Mouse (Mus musculus) hindbrain, embryonic 15.5 days (tissue): ENCODE results near the gene Rap1a. TPM values are rescaled to one million over a fixed set of nuclear protein-coding genes. Genes with fewer than 3 reads are reported as not detected.

Experiments used
- ATAC-seq: fragments of 200-750 bp; cut with Nextera tagmentation; 2 replicates; pipeline ENCODE4 v1.8.0; 2017; ENCODE audit warnings: low read depth, moderate number of reproducible peaks, moderate TSS enrichment; ENCODE audit not compliant: low FRiP score
- H3K27ac ChIP-seq: fragments of 300-500 bp; sonication (generic); replicated peaks from 2 replicates; pipeline ENCODE4 v1.5.1; 2015; ENCODE audit warnings: mild to moderate bottlenecking, inconsistent platforms
- H3K27me3 ChIP-seq: fragments of 300-500 bp; sonication (generic); 2 replicates; pipeline ENCODE4 v1.6.1; 2015; ENCODE audit warnings: control low read depth, inconsistent platforms
- H3K36me3 ChIP-seq: fragments of 300-500 bp; sonication (generic); 2 replicates; pipeline ENCODE4 v1.6.1; 2015; ENCODE audit warnings: control low read depth, inconsistent platforms
- H3K4me1 ChIP-seq: fragments of 300-500 bp; sonication (generic); replicated peaks from 2 replicates; pipeline ENCODE4 v1.6.1; 2015; ENCODE audit warnings: control low read depth, inconsistent platforms
- H3K4me2 ChIP-seq: fragments of 300-500 bp; sonication (generic); 2 replicates; pipeline ENCODE4 v1.6.1; 2015; ENCODE audit warnings: moderate library complexity, mild to moderate bottlenecking, inconsistent platforms
- H3K4me3 ChIP-seq: fragments of 300-500 bp; sonication (generic); 2 replicates; pipeline ENCODE4 v1.5.1; 2015; ENCODE audit warnings: mild to moderate bottlenecking, inconsistent platforms
- H3K9ac ChIP-seq: fragments of 300-500 bp; sonication (generic); 2 replicates; pipeline ENCODE4 v1.6.1; 2015; ENCODE audit warnings: inconsistent platforms
- H3K9me3 ChIP-seq: fragments of 300-500 bp; sonication (generic); 2 replicates; pipeline ENCODE4 v1.6.1; 2016; ENCODE audit warnings: control low read depth, inconsistent platforms
- WGBS: fragments of 180-500 bp; shearing (Covaris S2); methylation state at CpG from one replicate; pipeline ENCODE4 v1.1.7; 2015; 5-methylcytosine and 5-hydroxymethylcytosine counted together
- polyA plus RNA-seq: library from polyadenylated mRNA; unstranded; fragments of >200 nt; fragmentation: Nextera tagmentation; extraction: Ambion mirVana; gene quantifications from 2 replicates; pipeline ENCODE4 v1.2.1, GENCODE M21; 2015

Gene Rap1a
- polyA plus RNA-seq, 1 experiment from 2014 or later = 81.3 TPM

DNA sequence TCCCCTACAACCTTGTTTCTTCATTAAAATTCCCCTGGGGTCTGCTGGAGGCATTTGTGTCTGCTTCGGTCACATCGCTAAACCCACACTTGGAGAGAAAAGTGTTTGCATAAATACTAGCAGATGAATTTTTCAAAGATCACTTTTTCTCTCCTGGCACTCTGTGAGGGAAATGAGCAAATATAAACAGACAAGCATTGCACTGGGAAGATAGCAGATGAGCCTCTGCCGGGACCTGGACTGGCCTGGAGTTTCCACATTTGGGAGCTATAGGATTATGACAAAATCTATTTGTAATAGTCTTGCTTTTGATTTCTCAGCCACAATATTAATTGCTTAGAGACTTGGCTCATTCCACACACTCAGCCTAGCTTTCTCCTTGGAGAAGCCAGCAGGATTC lies 19.1 kb upstream of the Rap1a start:
- H3K36me3 ChIP-seq = no peaks in the 10 kb centered on the region
- H3K4me1 ChIP-seq = no peaks in the 10 kb centered on the region
- no peaks in the 10 kb centered on the region for H3K9me3 ChIP-seq
- no peak overlapping the region for H3K4me3 ChIP-seq
- H3K9ac ChIP-seq = no peak overlapping the region
- no peak overlapping the region for H3K27ac ChIP-seq
- no peak overlapping the region for H3K4me2 ChIP-seq
- 77% methylated on average over 3 of the region's 3 CpGs for WGBS
- no peaks in the 10 kb centered on the region for H3K27me3 ChIP-seq
- ATAC-seq = no peak

DNA sequence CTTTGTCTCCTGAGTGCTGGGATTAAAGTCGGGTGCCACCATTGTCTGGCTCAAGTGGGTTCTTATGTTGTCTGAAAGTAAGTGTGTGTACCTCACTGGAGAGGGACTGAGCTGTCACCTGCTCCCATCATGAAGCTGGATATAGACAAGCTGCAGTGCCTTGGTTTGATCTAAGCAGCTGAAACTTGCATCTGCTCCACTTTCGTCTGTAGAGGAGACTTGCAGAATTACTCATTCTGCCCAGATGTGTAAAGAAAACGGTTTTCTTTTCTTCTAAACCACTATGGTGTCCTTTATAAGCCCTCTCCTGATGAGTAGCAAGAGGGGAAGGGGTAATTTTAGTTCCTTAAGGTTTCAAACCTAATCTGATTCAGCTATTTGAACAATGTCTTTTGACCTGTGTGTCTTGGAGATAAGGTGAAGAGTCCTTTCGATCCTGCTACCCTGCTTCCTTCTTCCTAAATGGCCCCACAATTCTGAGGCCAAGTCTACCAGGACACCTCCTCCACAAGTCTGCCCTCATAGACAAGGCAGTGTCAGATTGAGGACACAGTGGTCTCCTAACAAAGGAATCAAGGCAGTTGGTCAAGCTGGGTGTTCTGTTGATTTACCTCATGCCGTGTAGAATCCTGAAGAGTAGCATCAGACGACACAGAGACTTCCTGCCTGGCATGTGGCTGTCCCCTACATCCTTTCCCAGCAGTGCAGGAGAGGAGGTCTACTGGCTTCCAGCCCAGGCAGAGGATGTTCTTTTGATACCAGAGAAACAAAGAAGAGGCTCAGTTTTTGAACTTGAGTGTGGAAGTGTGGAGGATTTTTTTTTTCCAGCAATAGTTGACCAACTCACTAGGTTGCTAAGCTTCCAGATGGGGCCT lies 17.2 kb upstream of the Rap1a start:
- Histone ChIP-seq H3K27me3 (no peaks in the 10 kb centered on the region), H3K36me3 (no peaks in the 10 kb centered on the region), H3K27ac (no peak overlapping the region), H3K9me3 (no peaks in the 10 kb centered on the region), H3K4me1 (no peaks in the 10 kb centered on the region), H3K9ac (no peak overlapping the region), H3K4me2 (no peak overlapping the region), H3K4me3 (no peak overlapping the region)
- WGBS = 72% methylated on average over 6 of the region's 6 CpGs
- no peak for ATAC-seq

DNA sequence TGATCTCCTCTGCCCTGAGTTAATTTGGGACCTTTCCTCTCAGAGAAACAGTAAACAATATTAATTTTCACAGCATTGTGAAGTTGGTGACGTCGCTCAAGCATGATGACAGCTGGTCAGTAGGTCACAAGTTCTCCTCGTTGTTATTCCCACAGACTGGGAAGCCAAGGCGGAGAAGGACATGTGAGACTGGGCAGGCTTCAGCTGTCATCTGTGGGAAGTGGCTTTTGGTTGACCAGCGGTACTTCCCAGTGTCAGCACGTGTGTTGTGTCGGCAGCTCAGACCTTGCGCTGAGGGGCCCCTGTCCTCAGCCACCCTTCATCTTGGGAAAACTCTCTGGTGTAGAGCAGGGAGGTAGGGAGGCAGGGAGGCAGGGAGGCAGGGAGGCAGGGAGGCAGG lies 15.0 kb upstream of the Rap1a start:
- Histone ChIP-seq H3K36me3 (no peaks in the 10 kb centered on the region), H3K9ac (no peak overlapping the region), H3K4me2 (no peak overlapping the region), H3K4me3 (no peak overlapping the region), H3K27ac (no peak overlapping the region), H3K9me3 (no peaks in the 10 kb centered on the region), H3K27me3 (no peaks in the 10 kb centered on the region), H3K4me1 (no peaks in the 10 kb centered on the region)
- ATAC-seq = no peak
- 80% methylated on average over 8 of the region's 8 CpGs for WGBS

DNA sequence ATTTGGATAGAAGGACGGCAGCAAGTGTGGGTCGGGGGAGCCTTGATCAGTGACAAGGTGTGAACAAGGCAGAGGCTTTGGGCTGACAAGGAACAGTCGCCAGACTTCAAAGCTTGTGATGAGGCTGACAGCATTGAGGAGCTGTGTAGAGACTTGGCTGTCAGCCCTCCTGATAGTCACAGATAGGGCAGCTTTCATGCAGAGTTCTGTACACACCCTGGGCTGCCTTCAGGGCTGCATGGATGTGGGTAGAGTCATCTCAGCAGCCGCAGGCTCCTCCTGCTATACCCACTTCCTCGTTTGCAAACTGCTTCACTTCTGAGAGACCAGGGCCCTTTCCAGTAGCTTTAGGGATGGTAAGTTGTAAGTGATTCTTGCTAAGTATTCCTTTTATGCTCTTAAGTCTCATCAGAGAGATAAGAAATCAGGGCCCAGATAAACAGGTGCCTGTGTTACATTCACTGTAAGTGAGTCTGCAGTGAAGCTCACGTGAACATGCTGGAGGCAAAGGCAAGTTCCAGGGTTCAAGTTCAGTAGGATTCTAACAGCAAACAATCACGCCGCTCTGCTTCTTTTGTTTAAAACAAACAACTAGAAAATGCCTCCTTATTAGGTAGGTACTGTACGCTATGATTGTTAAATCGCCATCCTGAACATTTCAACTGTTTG lies 14.2 kb upstream of the Rap1a start:
- no peak overlapping the region for H3K4me3 ChIP-seq
- H3K9me3 ChIP-seq = no peaks in the 10 kb centered on the region
- no peak overlapping the region for H3K4me2 ChIP-seq
- H3K36me3 ChIP-seq = no peaks in the 10 kb centered on the region
- H3K27ac ChIP-seq = no peak overlapping the region
- ATAC-seq = no peak
- WGBS = 87% methylated on average over 10 of the region's 10 CpGs
- no peaks in the 10 kb centered on the region for H3K27me3 ChIP-seq
- H3K4me1 ChIP-seq = no peaks in the 10 kb centered on the region
- H3K9ac ChIP-seq = no peak overlapping the region

- Histone ChIP-seq H3K36me3 (no peaks in the 10 kb centered on the region), H3K9me3 (no peaks in the 10 kb centered on the region), H3K4me2 (no peak overlapping the region), H3K27ac (no peak overlapping the region), H3K4me1 (no peaks in the 10 kb centered on the region), H3K4me3 (no peak overlapping the region), H3K9ac (no peak overlapping the region), H3K27me3 (no peaks in the 10 kb centered on the region)
- 92% methylated on average over 2 of the region's 2 CpGs for WGBS
- ATAC-seq = no peak
Measured at GRCm38 (mm10) chr3:105811146-105811545, 10.0 kb upstream of the Rap1a start.

GRCm38 (mm10) chr3:105808179-105809037 lies 7.3 kb upstream of the Rap1a start:
- WGBS = 82% methylated on average over 14 of the region's 14 CpGs
- no peak overlapping the region for H3K4me2 ChIP-seq
- no peak overlapping the region for H3K4me3 ChIP-seq
- H3K27ac ChIP-seq = no peak overlapping the region
- no peaks in the 10 kb centered on the region for H3K4me1 ChIP-seq
- H3K36me3 ChIP-seq = no peaks in the 10 kb centered on the region
- ATAC-seq = 0 out of 2 replicates have a peak, but pooled peaks have one; percentile 54
- no peaks in the 10 kb centered on the region for H3K9me3 ChIP-seq
- H3K9ac ChIP-seq = no peak overlapping the region
- H3K27me3 ChIP-seq = no peaks in the 10 kb centered on the region

DNA sequence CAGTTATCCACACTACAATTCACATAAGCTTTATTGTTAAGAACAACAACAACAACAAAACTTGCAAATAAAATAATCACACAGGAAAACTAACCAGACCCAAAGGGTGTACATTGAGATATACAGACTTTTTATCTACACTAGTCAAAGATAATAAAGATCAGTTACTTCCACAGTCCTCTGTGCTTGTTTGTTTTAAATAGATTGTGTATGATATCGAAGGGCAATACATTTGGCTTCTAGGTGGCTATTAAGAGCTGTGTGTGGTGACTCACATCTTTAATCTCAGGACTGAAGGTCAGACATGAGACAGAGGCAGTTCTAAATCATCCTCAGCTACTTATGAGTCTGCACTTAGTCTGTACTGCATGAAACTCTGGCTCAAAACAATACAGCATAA lies 6.5 kb upstream of the Rap1a start:
- Histone ChIP-seq H3K36me3 (no peaks in the 10 kb centered on the region), H3K27ac (no peak overlapping the region), H3K4me3 (no peak overlapping the region), H3K4me1 (no peaks in the 10 kb centered on the region), H3K27me3 (no peaks in the 10 kb centered on the region), H3K4me2 (no peak overlapping the region), H3K9ac (no peak overlapping the region), H3K9me3 (no peaks in the 10 kb centered on the region)
- no peak for ATAC-seq
- WGBS = 85% methylated on average over 1 of the region's 1 CpGs

- no peak overlapping the region for H3K27ac ChIP-seq
- no peaks in the 10 kb centered on the region for H3K27me3 ChIP-seq
- no peaks in the 10 kb centered on the region for H3K9me3 ChIP-seq
- no peaks in the 10 kb centered on the region for H3K36me3 ChIP-seq
- peaks cover under 1% of the 10 kb centered on the region; the same call in 1 of the 2 replicates for H3K4me1 ChIP-seq
- no peak for ATAC-seq
- 59% methylated on average over 11 of the region's 11 CpGs for WGBS
- H3K9ac ChIP-seq = no peak overlapping the region
- H3K4me3 ChIP-seq = no peak overlapping the region
- no peak overlapping the region for H3K4me2 ChIP-seq
Measured at GRCm38 (mm10) chr3:105806519-105807249, 5.5 kb upstream of the Rap1a start.

- no peak overlapping the region for H3K9ac ChIP-seq
- no peaks in the 10 kb centered on the region for H3K27me3 ChIP-seq
- H3K27ac ChIP-seq = no peak overlapping the region
- ATAC-seq = no peak
- no peak overlapping the region for H3K4me3 ChIP-seq
- no peaks in the 10 kb centered on the region for H3K36me3 ChIP-seq
- 87% methylated on average over 11 of the region's 11 CpGs for WGBS
- H3K9me3 ChIP-seq = no peaks in the 10 kb centered on the region
- no peak overlapping the region for H3K4me2 ChIP-seq
- H3K4me1 ChIP-seq = peaks cover 23% of the 10 kb centered on the region
Measured at GRCm38 (mm10) chr3:105803600-105803999, 2.5 kb upstream of the Rap1a start.

- Histone ChIP-seq H3K9ac (peak overlapping the region; percentile 94), H3K9me3 (no peaks in the 10 kb centered on the region), H3K27ac (peak overlapping the region; percentile 92), H3K4me2 (peak overlapping the region; percentile 93), H3K4me3 (peak overlapping the region; percentile 93), H3K4me1 (peaks cover 34% of the 10 kb centered on the region), H3K36me3 (no peaks in the 10 kb centered on the region), H3K27me3 (no peaks in the 10 kb centered on the region)
- peak; percentile 73 for ATAC-seq
- WGBS = under 1% methylated on average over 36 of the region's 59 CpGs
Measured at GRCm38 (mm10) chr3:105800675-105801190, 403 bp downstream of the Rap1a start.

GRCm38 (mm10) chr3:105800156-105800674 lies 921 bp downstream of the Rap1a start:
- Histone ChIP-seq H3K9ac (peak overlapping the region; percentile 94), H3K27ac (peak overlapping the region; percentile 92), H3K4me2 (peak overlapping the region; percentile 93), H3K36me3 (no peaks in the 10 kb centered on the region), H3K27me3 (no peaks in the 10 kb centered on the region), H3K4me1 (peaks cover 34% of the 10 kb centered on the region), H3K9me3 (no peaks in the 10 kb centered on the region), H3K4me3 (peak overlapping the region; percentile 93)
- WGBS = under 1% methylated on average over 12 of the region's 12 CpGs
- ATAC-seq = no peak
